Mouse (Mus musculus) heart, embryonic 10.5 days (tissue): Measurements from ENCODE around the gene Adora2b. TPM values are rescaled to one million over a fixed set of nuclear protein-coding genes. Genes with fewer than 3 reads are reported as not detected.

Experiments
- DNase-seq: peaks from one replicate; pipeline ENCODE4 v3.0.0-alpha.2; 2017; ENCODE audit warnings: low spot score
- H3K27ac ChIP-seq: fragments of 300-500 bp; sonication (generic); 2 replicates; pipeline ENCODE4 v1.5.1; 2016; ENCODE audit warnings: mild to moderate bottlenecking
- H3K27me3 ChIP-seq: fragments of 300-500 bp; sonication (generic); 2 replicates; pipeline ENCODE4 v1.6.1; 2016; ENCODE audit warnings: mild to moderate bottlenecking; ENCODE audit not compliant: poor library complexity, insufficient read depth, severe bottlenecking
- H3K36me3 ChIP-seq: fragments of 300-500 bp; sonication (generic); 2 replicates; pipeline ENCODE4 v1.6.1; 2016; ENCODE audit warnings: mild to moderate bottlenecking, moderate library complexity
- H3K4me1 ChIP-seq: fragments of 300-500 bp; sonication (generic); 2 replicates; pipeline ENCODE4 v1.6.1; 2016; ENCODE audit warnings: mild to moderate bottlenecking
- H3K4me3 ChIP-seq: fragments of 300-500 bp; sonication (generic); 2 replicates; pipeline ENCODE4 v1.5.1; 2016; ENCODE audit warnings: mild to moderate bottlenecking, moderate library complexity
- H3K9me3 ChIP-seq: fragments of 300-500 bp; sonication (generic); 2 replicates; pipeline ENCODE4 v1.6.1; 2016; ENCODE audit warnings: mild to moderate bottlenecking, moderate library complexity
- whole genome bisulfite sequencing: fragments of 180-500 bp; shearing (Covaris S2); methylation state at CpG from one replicate; pipeline ENCODE4 v1.1.7; 2016; 5-methylcytosine and 5-hydroxymethylcytosine counted together
- polyA plus RNA-seq: library from polyadenylated mRNA; unstranded; fragments of >200 nt; fragmentation: Nextera tagmentation; extraction: Ambion mirVana; gene quantifications from 2 replicates; pipeline ENCODE4 v1.2.1, GENCODE M21; 2016

Gene Adora2b
- polyA plus RNA-seq, 1 experiment from 2014 or later = 1.7 TPM

- no peak for DNase-seq
- WGBS = 77% methylated on average over 12 of the region's 12 CpGs
- H3K9me3 ChIP-seq = 0 out of 2 replicates have a peak, but pooled peaks cover 2% of the 10 kb centered on the region
- H3K4me1 ChIP-seq = no peaks in the 10 kb centered on the region
- no peak overlapping the region for H3K4me3 ChIP-seq
- no peaks in the 10 kb centered on the region for H3K36me3 ChIP-seq
- no peaks in the 10 kb centered on the region for H3K27me3 ChIP-seq
- H3K27ac ChIP-seq = no peak overlapping the region
These were observed 8.0 kb upstream of the Adora2b start for GRCm38 (mm10) chr11:62240631-62241261.

DNA sequence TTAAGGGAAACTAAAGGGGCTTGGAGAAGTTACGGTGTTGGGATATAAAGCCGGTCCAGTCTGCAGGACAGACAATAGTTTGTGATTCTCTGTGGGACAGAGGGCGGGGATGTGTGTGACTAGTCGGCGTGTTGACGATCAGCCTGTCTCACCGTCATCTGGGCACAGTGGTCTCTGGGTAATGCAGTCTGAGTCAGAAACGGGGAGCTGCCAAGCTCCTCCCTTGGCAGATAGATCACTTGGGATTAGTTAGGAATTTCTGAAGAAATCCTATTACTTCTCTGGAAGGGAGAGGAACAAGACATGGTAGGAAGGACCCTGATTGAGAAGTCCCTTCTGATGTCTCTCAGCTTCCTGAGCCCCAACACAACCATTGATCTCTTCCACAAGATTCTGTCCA is 4.9 kb upstream of the Adora2b start:
- WGBS = 87% methylated on average over 8 of the region's 8 CpGs
- DNase-seq = no peak
- 0 out of 2 replicates have a peak, but pooled peaks cover 6% of the 10 kb centered on the region for H3K9me3 ChIP-seq
- no peaks in the 10 kb centered on the region for H3K36me3 ChIP-seq
- no peak overlapping the region for H3K27ac ChIP-seq
- peaks cover 5% of the 10 kb centered on the region; the same call in 1 of the 2 replicates for H3K27me3 ChIP-seq
- H3K4me1 ChIP-seq = peaks cover 7% of the 10 kb centered on the region
- H3K4me3 ChIP-seq = no peak overlapping the region

DNA sequence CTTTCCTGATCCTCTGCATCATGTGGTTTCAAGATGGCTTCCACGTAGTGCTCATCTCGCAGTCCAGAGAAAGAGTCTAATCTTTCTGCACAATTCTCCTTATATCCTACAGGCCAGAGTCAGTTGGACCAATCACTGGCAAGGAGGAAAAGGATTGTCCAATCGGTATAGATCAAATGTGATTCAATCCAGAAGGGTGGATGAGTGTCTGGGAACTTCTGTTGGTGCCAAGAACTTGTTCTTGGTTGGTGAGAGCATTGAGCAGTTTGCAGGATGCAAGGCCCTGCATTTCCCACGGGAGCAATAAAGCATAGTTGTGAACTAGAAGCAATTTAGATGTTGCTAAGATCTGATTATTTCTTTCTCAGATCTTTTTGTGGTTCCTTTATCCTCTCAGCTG is 4.3 kb upstream of the Adora2b start:
- DNase-seq = no peak
- Histone ChIP-seq H3K4me1 (peaks cover 13% of the 10 kb centered on the region), H3K9me3 (0 out of 2 replicates have a peak, but pooled peaks cover 6% of the 10 kb centered on the region), H3K27ac (no peak overlapping the region), H3K27me3 (peaks cover 11% of the 10 kb centered on the region), H3K4me3 (no peak overlapping the region), H3K36me3 (no peaks in the 10 kb centered on the region)
- WGBS = 84% methylated on average over 4 of the region's 4 CpGs

- 0 out of 2 replicates have a peak, but pooled peaks cover 6% of the 10 kb centered on the region for H3K9me3 ChIP-seq
- H3K27me3 ChIP-seq = peaks cover 46% of the 10 kb centered on the region
- 38% methylated on average over 18 of the region's 18 CpGs for WGBS
- peaks cover 23% of the 10 kb centered on the region for H3K4me1 ChIP-seq
- no peaks in the 10 kb centered on the region for H3K36me3 ChIP-seq
- no peak overlapping the region for H3K27ac ChIP-seq
- DNase-seq = no peak
- peak overlapping the region; percentile 77 for H3K4me3 ChIP-seq
These were observed 904 bp upstream of the Adora2b start for GRCm38 (mm10) chr11:62247759-62248400.

DNA sequence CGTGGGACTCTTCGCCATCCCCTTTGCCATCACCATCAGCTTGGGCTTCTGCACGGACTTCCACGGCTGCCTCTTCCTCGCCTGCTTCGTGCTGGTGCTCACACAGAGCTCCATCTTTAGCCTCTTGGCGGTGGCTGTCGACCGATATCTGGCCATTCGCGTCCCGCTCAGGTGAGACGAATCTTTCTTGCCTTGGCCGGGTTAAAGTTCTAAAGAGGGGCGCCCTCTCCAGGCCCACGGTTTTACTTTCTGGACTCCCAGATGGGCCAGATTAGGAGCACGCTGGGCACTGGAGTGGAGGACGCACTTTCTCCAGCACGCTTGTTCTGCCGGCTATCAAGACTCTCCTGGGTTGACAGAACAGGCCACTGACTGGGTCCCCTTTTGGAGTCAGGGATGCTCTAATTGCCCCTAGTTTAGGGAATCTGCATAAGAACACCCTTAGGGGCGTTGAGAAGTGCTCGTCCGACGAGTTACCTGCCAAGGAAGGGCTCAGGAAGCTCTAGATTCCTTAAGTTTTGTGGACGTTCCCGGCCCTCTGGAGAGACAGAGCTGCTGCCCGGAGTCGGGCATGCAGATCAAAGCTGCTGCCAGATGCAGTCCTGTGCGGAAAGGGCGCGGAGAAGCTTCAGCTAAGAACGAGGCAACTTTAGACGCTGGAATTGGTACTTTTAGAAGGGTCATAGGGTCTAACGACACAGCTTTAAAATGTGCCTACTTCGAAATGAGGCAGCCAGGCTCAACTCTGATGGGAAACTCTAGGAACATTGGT is 668 bp downstream of the Adora2b start:
- WGBS = 6% methylated on average over 35 of the region's 35 CpGs
- peak overlapping the region; percentile 77 for H3K4me3 ChIP-seq
- H3K4me1 ChIP-seq = peaks cover 23% of the 10 kb centered on the region
- peaks cover 57% of the 10 kb centered on the region for H3K27me3 ChIP-seq
- H3K36me3 ChIP-seq = no peaks in the 10 kb centered on the region
- peak overlapping the region; percentile 45 for H3K27ac ChIP-seq
- 0 out of 2 replicates have a peak, but pooled peaks cover 6% of the 10 kb centered on the region for H3K9me3 ChIP-seq
- no peak for DNase-seq

DNA sequence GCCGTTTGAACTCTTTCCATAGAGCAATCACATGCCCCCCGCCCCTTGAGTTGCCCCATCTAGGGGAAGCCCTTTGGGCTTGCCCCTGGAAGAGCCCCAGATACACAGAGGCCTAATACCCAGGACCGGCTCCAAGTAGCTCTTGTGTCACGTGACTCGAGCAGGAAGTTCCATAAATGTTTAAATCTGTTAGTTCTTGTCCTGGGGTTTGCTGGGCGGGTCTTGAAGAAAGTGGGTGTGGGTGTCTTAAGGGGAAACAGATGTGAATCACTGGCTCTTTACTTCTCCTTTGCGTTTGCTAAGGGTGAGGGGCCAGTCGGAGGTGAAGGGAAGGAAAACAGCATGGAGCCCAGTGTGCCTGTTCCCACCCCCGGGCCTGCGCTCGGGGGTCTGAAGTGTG is 2.3 kb downstream of the Adora2b start:
- Histone ChIP-seq H3K9me3 (0 out of 2 replicates have a peak, but pooled peaks cover 3% of the 10 kb centered on the region), H3K27ac (no peak overlapping the region), H3K27me3 (peaks cover 61% of the 10 kb centered on the region), H3K36me3 (no peaks in the 10 kb centered on the region), H3K4me1 (peaks cover 23% of the 10 kb centered on the region), H3K4me3 (no peak overlapping the region)
- WGBS = 66% methylated on average over 11 of the region's 11 CpGs
- no peak for DNase-seq

- Histone ChIP-seq H3K27ac (no peak overlapping the region), H3K9me3 (no peaks in the 10 kb centered on the region), H3K36me3 (no peaks in the 10 kb centered on the region), H3K4me1 (peaks cover 25% of the 10 kb centered on the region), H3K4me3 (no peak overlapping the region), H3K27me3 (peaks cover 59% of the 10 kb centered on the region)
- no peak for DNase-seq
- WGBS = 73% methylated on average over 5 of the region's 5 CpGs
These were observed 4.6 kb downstream of the Adora2b start for GRCm38 (mm10) chr11:62253380-62253779.

- Histone ChIP-seq H3K27ac (no peak overlapping the region), H3K4me3 (no peak overlapping the region), H3K27me3 (peaks cover 24% of the 10 kb centered on the region), H3K4me1 (peaks cover 24% of the 10 kb centered on the region), H3K36me3 (no peaks in the 10 kb centered on the region), H3K9me3 (no peaks in the 10 kb centered on the region)
- no peak for DNase-seq
- WGBS = 43% methylated on average over 5 of the region's 5 CpGs
These were observed 10.4 kb downstream of the Adora2b start for GRCm38 (mm10) chr11:62259214-62259613.

DNA sequence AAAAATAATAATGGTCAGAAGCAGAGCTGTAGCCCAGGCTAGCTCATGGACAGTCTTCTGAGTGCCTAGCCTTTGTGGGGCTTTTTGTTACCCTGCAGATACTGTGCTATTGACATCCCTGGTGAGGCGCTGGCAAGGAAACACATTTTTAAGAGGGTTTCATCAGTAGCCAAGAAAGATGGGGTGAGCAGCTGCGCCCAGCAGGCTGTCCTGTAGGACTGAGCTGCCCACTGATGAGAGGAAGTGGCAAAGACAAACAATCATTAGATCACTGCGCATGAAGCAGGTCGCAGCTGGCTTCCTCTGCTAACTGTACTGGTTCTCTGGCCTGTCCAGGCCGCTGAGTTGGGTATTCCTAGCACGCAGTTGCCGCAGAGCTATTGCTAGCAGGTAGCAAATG is 14.8 kb downstream of the Adora2b start:
- Histone ChIP-seq H3K4me3 (no peak overlapping the region), H3K27ac (no peak overlapping the region), H3K36me3 (no peaks in the 10 kb centered on the region), H3K27me3 (peaks cover 27% of the 10 kb centered on the region), H3K9me3 (no peaks in the 10 kb centered on the region), H3K4me1 (peaks cover 34% of the 10 kb centered on the region)
- 74% methylated on average over 7 of the region's 7 CpGs for WGBS
- DNase-seq = no peak

DNA sequence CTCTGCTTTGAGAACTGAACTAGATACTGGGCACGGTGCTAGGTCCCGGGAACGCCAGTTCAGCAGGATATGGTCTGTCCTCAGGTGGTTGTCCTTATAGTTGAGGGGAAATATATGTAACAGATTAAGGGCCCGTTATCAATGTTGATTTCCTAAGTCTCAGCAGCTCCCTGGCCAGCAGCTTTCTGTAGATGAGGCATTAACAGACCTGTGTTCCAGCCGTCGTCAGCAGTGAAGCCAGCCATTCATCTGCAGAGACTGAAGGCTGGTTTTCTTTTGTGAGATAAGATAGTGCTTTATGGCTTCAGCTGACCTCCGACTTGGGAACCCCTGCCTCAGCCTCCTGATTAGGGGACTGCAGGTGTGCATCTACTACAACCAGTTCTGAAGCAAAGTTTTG is 15.2 kb downstream of the Adora2b start:
- Histone ChIP-seq H3K36me3 (no peaks in the 10 kb centered on the region), H3K27me3 (peaks cover 27% of the 10 kb centered on the region), H3K27ac (no peak overlapping the region), H3K4me1 (peaks cover 35% of the 10 kb centered on the region), H3K4me3 (no peak overlapping the region), H3K9me3 (no peaks in the 10 kb centered on the region)
- DNase-seq = no peak
- 27% methylated on average over 7 of the region's 7 CpGs for WGBS

DNA sequence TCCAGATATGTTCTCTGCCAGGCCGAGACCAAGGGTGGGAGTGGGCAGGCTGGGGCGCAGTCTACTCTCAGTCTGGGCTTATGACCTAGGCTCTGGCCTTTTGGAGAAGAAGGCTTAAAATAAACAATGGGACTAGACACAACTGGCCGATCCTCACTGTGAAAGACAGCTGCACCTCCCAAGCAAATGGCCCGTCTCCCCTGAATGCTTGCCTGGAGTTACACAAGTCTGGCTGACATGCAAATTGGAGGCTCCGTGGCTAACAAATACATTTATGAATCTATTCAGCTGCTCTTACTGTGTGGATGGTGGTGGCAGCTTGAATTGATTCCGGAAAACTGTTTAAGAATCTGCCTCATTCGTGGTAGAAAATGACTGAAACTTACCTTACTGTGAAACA is 16.9 kb downstream of the Adora2b start:
- Histone ChIP-seq H3K27ac (no peak overlapping the region), H3K36me3 (no peaks in the 10 kb centered on the region), H3K27me3 (peaks cover 19% of the 10 kb centered on the region), H3K4me1 (peaks cover 36% of the 10 kb centered on the region), H3K4me3 (no peak overlapping the region), H3K9me3 (no peaks in the 10 kb centered on the region)
- no peak for DNase-seq
- 81% methylated on average over 7 of the region's 7 CpGs for WGBS

GRCm38 (mm10) chr11:62266466-62267214 is 17.9 kb downstream of the Adora2b start:
- H3K27ac ChIP-seq = no peak overlapping the region
- H3K4me1 ChIP-seq = peaks cover 37% of the 10 kb centered on the region
- WGBS = 40% methylated on average over 17 of the region's 17 CpGs
- no peaks in the 10 kb centered on the region for H3K9me3 ChIP-seq
- H3K4me3 ChIP-seq = no peak overlapping the region; the same call in 1 of the 2 replicates
- no peak for DNase-seq
- peaks cover 12% of the 10 kb centered on the region for H3K27me3 ChIP-seq
- no peaks in the 10 kb centered on the region for H3K36me3 ChIP-seq
